Mouse (Mus musculus): ENCODE measurements at regions not wholly inside any gene's neighbourhood (a gene's known extent, or its start where the extent isn't known, plus 50 kb on each side); places are given as distances from the start of the nearest gene placed in this dataset.

- no peaks in the 10 kb centered on the region for H3K9me3 ChIP-seq (ENCODE audit: control insufficient read depth, low read length)
- H3K27me3 ChIP-seq (ENCODE audit: control insufficient read depth, insufficient read depth, low read length), result no peaks in the 10 kb centered on the region
- no peak overlapping the region for H3K4me3 ChIP-seq (ENCODE audit: low read depth, low read length)
- peaks cover 3% of the 10 kb centered on the region; the same call in 1 of the 2 replicates for H3K4me1 ChIP-seq (ENCODE audit: control insufficient read depth, insufficient read depth, low read length)
- WGBS, result 26% methylated on average over 2 of the region's 2 CpGs
- H3K4me2 ChIP-seq (ENCODE audit: low read depth, low read length), result no peak overlapping the region
- no peak overlapping the region for H3K27ac ChIP-seq (ENCODE audit: low read depth, low read length)
- H3K36me3 ChIP-seq (ENCODE audit: control insufficient read depth, insufficient read depth, low read length), result no peaks in the 10 kb centered on the region
- H3K9ac ChIP-seq (replicated peaks; ENCODE audit: low read depth, low read length), result no peak overlapping the region
- no peak for ATAC-seq (ENCODE audit: low read depth)
These were observed 117.2 kb upstream of the Cadm1 start for GRCm38 (mm10) chr9:47412786-47413185.

GRCm38 (mm10) chr9:47414350-47414988 is 115.5 kb upstream of the Cadm1 start:
- H3K27ac ChIP-seq (ENCODE audit: low read depth, low read length), result no peak overlapping the region
- no peaks in the 10 kb centered on the region; the same call in 1 of the 2 replicates for H3K4me1 ChIP-seq (ENCODE audit: control insufficient read depth, insufficient read depth, low read length)
- no peaks in the 10 kb centered on the region for H3K36me3 ChIP-seq (ENCODE audit: control insufficient read depth, insufficient read depth, low read length)
- no peak for ATAC-seq (ENCODE audit: low read depth)
- 83% methylated on average over 8 of the region's 8 CpGs for WGBS
- no peak overlapping the region for H3K4me3 ChIP-seq (ENCODE audit: low read depth, low read length)
- no peak overlapping the region for H3K4me2 ChIP-seq (ENCODE audit: low read depth, low read length)
- no peaks in the 10 kb centered on the region for H3K9me3 ChIP-seq (ENCODE audit: control insufficient read depth, low read length)
- H3K9ac ChIP-seq (replicated peaks; ENCODE audit: low read depth, low read length), result no peak overlapping the region
- H3K27me3 ChIP-seq (ENCODE audit: control insufficient read depth, insufficient read depth, low read length), result no peaks in the 10 kb centered on the region

GRCm38 (mm10) chr9:47422151-47422599 is 107.8 kb upstream of the Cadm1 start:
- 19% methylated on average over 9 of the region's 9 CpGs for WGBS
- Histone ChIP-seq H3K27me3 (ENCODE audit: control insufficient read depth, insufficient read depth, low read length) (no peaks in the 10 kb centered on the region), H3K4me1 (ENCODE audit: control insufficient read depth, insufficient read depth, low read length) (no peaks in the 10 kb centered on the region), H3K27ac (ENCODE audit: low read depth, low read length) (no peak overlapping the region), H3K9ac (replicated peaks; ENCODE audit: low read depth, low read length) (no peak overlapping the region), H3K4me2 (ENCODE audit: low read depth, low read length) (no peak overlapping the region), H3K9me3 (ENCODE audit: control insufficient read depth, low read length) (no peaks in the 10 kb centered on the region), H3K36me3 (ENCODE audit: control insufficient read depth, insufficient read depth, low read length) (no peaks in the 10 kb centered on the region), H3K4me3 (ENCODE audit: low read depth, low read length) (no peak overlapping the region)
- ATAC-seq (ENCODE audit: low read depth), result no peak; the same call in 1 of the 2 replicates

GRCm38 (mm10) chr9:47422741-47423461 is 107.1 kb upstream of the Cadm1 start:
- ATAC-seq (ENCODE audit: low read depth), result peak; percentile 58; the same call in 1 of the 2 replicates
- Histone ChIP-seq H3K4me1 (ENCODE audit: control insufficient read depth, insufficient read depth, low read length) (no peaks in the 10 kb centered on the region), H3K9me3 (ENCODE audit: control insufficient read depth, low read length) (no peaks in the 10 kb centered on the region), H3K4me3 (ENCODE audit: low read depth, low read length) (no peak overlapping the region), H3K27ac (ENCODE audit: low read depth, low read length) (no peak overlapping the region), H3K27me3 (ENCODE audit: control insufficient read depth, insufficient read depth, low read length) (no peaks in the 10 kb centered on the region), H3K36me3 (ENCODE audit: control insufficient read depth, insufficient read depth, low read length) (no peaks in the 10 kb centered on the region), H3K4me2 (ENCODE audit: low read depth, low read length) (no peak overlapping the region), H3K9ac (replicated peaks; ENCODE audit: low read depth, low read length) (no peak overlapping the region)
- WGBS, result 44% methylated on average over 8 of the region's 8 CpGs

GRCm38 (mm10) chr9:47423462-47423832 is 106.5 kb upstream of the Cadm1 start:
- no peaks in the 10 kb centered on the region for H3K36me3 ChIP-seq (ENCODE audit: control insufficient read depth, insufficient read depth, low read length)
- H3K4me3 ChIP-seq (ENCODE audit: low read depth, low read length), result no peak overlapping the region
- no peak overlapping the region for H3K9ac ChIP-seq (replicated peaks; ENCODE audit: low read depth, low read length)
- H3K4me1 ChIP-seq (ENCODE audit: control insufficient read depth, insufficient read depth, low read length), result no peaks in the 10 kb centered on the region
- H3K4me2 ChIP-seq (ENCODE audit: low read depth, low read length), result no peak overlapping the region
- no peaks in the 10 kb centered on the region for H3K27me3 ChIP-seq (ENCODE audit: control insufficient read depth, insufficient read depth, low read length)
- H3K27ac ChIP-seq (ENCODE audit: low read depth, low read length), result no peak overlapping the region
- WGBS, result 76% methylated on average over 3 of the region's 3 CpGs
- no peak for ATAC-seq (ENCODE audit: low read depth)
- no peaks in the 10 kb centered on the region for H3K9me3 ChIP-seq (ENCODE audit: control insufficient read depth, low read length)

GRCm38 (mm10) chr9:47424191-47424590 is 105.8 kb upstream of the Cadm1 start:
- Histone ChIP-seq H3K4me2 (ENCODE audit: low read depth, low read length) (no peak overlapping the region), H3K27ac (ENCODE audit: low read depth, low read length) (no peak overlapping the region), H3K27me3 (ENCODE audit: control insufficient read depth, insufficient read depth, low read length) (no peaks in the 10 kb centered on the region), H3K4me3 (ENCODE audit: low read depth, low read length) (no peak overlapping the region), H3K9me3 (ENCODE audit: control insufficient read depth, low read length) (no peaks in the 10 kb centered on the region), H3K4me1 (ENCODE audit: control insufficient read depth, insufficient read depth, low read length) (no peaks in the 10 kb centered on the region), H3K9ac (replicated peaks; ENCODE audit: low read depth, low read length) (no peak overlapping the region), H3K36me3 (ENCODE audit: control insufficient read depth, insufficient read depth, low read length) (no peaks in the 10 kb centered on the region)
- WGBS, result 92% methylated on average over 3 of the region's 3 CpGs
- ATAC-seq (ENCODE audit: low read depth), result no peak

GRCm38 (mm10) chr9:47426712-47427111 is 103.3 kb upstream of the Cadm1 start:
- no peak for ATAC-seq (ENCODE audit: low read depth)
- Histone ChIP-seq H3K9me3 (ENCODE audit: control insufficient read depth, low read length) (no peaks in the 10 kb centered on the region), H3K9ac (replicated peaks; ENCODE audit: low read depth, low read length) (no peak overlapping the region), H3K4me3 (ENCODE audit: low read depth, low read length) (no peak overlapping the region), H3K27ac (ENCODE audit: low read depth, low read length) (no peak overlapping the region), H3K4me1 (ENCODE audit: control insufficient read depth, insufficient read depth, low read length) (no peaks in the 10 kb centered on the region), H3K36me3 (ENCODE audit: control insufficient read depth, insufficient read depth, low read length) (no peaks in the 10 kb centered on the region), H3K27me3 (ENCODE audit: control insufficient read depth, insufficient read depth, low read length) (no peaks in the 10 kb centered on the region), H3K4me2 (ENCODE audit: low read depth, low read length) (no peak overlapping the region)
- 90% methylated on average over 5 of the region's 5 CpGs for WGBS

- no peak overlapping the region for H3K9ac ChIP-seq (replicated peaks; ENCODE audit: low read depth, low read length)
- ATAC-seq (ENCODE audit: low read depth), result no peak
- no peaks in the 10 kb centered on the region for H3K36me3 ChIP-seq (ENCODE audit: control insufficient read depth, insufficient read depth, low read length)
- no peak overlapping the region for H3K4me3 ChIP-seq (ENCODE audit: low read depth, low read length)
- no peak overlapping the region for H3K4me2 ChIP-seq (ENCODE audit: low read depth, low read length)
- no peak overlapping the region for H3K27ac ChIP-seq (ENCODE audit: low read depth, low read length)
- H3K9me3 ChIP-seq (ENCODE audit: control insufficient read depth, low read length), result no peaks in the 10 kb centered on the region
- no peaks in the 10 kb centered on the region for H3K27me3 ChIP-seq (ENCODE audit: control insufficient read depth, insufficient read depth, low read length)
- 78% methylated on average over 8 of the region's 8 CpGs for WGBS
- no peaks in the 10 kb centered on the region for H3K4me1 ChIP-seq (ENCODE audit: control insufficient read depth, insufficient read depth, low read length)
These were observed 101.1 kb upstream of the Cadm1 start for GRCm38 (mm10) chr9:47428710-47429341.

- Histone ChIP-seq H3K4me2 (ENCODE audit: low read depth, low read length) (no peak overlapping the region), H3K4me1 (ENCODE audit: control insufficient read depth, insufficient read depth, low read length) (no peaks in the 10 kb centered on the region), H3K36me3 (ENCODE audit: control insufficient read depth, insufficient read depth, low read length) (no peaks in the 10 kb centered on the region), H3K27ac (ENCODE audit: low read depth, low read length) (no peak overlapping the region), H3K27me3 (ENCODE audit: control insufficient read depth, insufficient read depth, low read length) (no peaks in the 10 kb centered on the region), H3K9me3 (ENCODE audit: control insufficient read depth, low read length) (no peaks in the 10 kb centered on the region), H3K9ac (replicated peaks; ENCODE audit: low read depth, low read length) (no peak overlapping the region), H3K4me3 (ENCODE audit: low read depth, low read length) (no peak overlapping the region)
- WGBS, result no CpG with 5 or more reads among the region's 1 CpGs
- ATAC-seq (ENCODE audit: low read depth), result no peak
These were observed 100.3 kb upstream of the Cadm1 start for GRCm38 (mm10) chr9:47429691-47430090.

Data from neural tube, embryonic 14.5 days (tissue).